Mouse (Mus musculus): ENCODE results near the gene Zscan12. TPM values are rescaled to one million over a fixed set of nuclear protein-coding genes. Genes with fewer than 3 reads are reported as not detected.
"Not testable (repeated sequence)": the region's sequence is repeated elsewhere in the genome, so short reads cannot be mapped to it uniquely, and the experiment has no call there.

Zscan12 gene
- polyA plus RNA-seq, 1 experiment from 2014 or later = 16.4 TPM

DNA sequence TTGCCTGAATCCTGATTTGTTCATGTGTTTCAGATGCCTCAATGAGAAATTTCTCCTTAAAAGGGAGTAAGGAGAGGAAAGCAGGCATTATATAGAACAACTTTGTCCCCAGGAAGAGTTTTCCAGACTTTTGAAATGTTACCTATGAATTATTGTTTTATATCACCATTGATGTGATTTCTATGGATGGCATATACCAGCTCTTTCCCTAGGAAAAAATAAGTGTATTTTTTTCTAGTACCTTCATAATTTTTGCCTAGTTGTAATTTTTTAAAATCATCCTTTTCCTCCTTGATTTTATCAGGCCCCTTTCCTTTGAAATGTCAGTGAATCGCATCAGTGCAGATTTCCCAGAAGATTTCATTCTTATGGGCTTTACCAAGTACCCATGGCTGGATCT lies 16.0 kb upstream of the Zscan12 start, which contains the start of gene Olfr1367:
Olfr1367 (plus strand) TSS at position 301 of the 400 bp plus-strand sequence.
- H3K36me3 ChIP-seq = no peaks in the 10 kb centered on the region
- ATAC-seq (ENCODE audit: insufficient number of reproducible peaks, insufficient read depth, low FRiP score, low TSS enrichment, low read depth) = no peak
- H3K4me3 ChIP-seq (replicated peaks) = no peak within 1 kb of the TSS
- H3K4me2 ChIP-seq = no peak within 1 kb of the TSS
- no peak within 1 kb of the TSS for H3K27ac ChIP-seq
- no peaks in the 10 kb centered on the region for H3K4me1 ChIP-seq (replicated peaks)
- H3K9me3 ChIP-seq = no peaks in the 10 kb centered on the region
- 100% methylated on average over 1 of the region's 1 CpGs for whole genome bisulfite sequencing
- no peak within 1 kb of the TSS for H3K9ac ChIP-seq (replicated peaks)
- H3K27me3 ChIP-seq = no peaks in the 10 kb centered on the region

DNA sequence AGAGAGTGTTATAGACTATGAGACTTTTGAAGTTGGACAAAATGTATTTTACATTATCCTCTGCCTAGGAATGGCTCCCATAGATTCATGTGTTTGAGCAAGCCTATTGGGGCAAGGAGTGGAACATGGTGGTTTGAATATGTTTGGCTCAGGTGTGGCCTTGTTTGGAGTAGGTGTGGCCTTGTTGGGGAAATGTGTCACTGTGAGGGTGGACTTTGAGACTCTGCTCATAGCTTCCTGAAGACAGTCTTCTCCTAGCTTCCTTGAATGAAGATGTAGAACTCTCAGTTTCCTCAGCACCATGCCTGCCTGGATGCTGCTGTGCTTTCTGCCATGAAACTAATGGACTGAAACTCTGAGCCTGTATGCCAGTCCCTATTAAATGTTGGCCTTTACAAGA lies 12.0 kb upstream of the Zscan12 start:
- Histone ChIP-seq H3K4me3 (replicated peaks) (no peak overlapping the region), H3K9me3 (no peaks in the 10 kb centered on the region), H3K4me1 (replicated peaks) (no peaks in the 10 kb centered on the region), H3K27ac (no peak overlapping the region), H3K9ac (replicated peaks) (no peak overlapping the region), H3K36me3 (no peaks in the 10 kb centered on the region), H3K4me2 (no peak overlapping the region), H3K27me3 (peaks cover 3% of the 10 kb centered on the region; the same call in 1 of the 2 replicates)
- no peak for ATAC-seq (ENCODE audit: insufficient number of reproducible peaks, insufficient read depth, low FRiP score, low TSS enrichment, low read depth)

DNA sequence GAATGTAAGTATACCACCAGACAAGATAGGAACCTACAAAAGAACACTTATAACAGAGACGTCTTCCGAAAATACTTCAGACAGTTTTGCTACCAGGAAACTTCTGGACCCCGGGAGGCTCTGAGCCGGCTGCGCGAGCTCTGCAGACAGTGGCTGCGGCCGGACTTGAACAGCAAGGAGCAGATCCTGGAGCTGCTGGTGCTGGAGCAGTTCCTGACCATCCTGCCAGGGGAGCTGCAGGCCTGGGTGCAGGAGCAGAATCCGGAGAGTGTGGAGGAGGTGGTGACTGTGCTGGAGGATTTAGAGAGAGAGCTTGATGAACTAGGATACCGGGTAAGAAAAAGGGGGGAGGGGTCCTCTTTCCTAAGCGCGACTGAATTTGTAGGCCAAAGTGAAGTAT lies 1.1 kb downstream of the Zscan12 start:
- Histone ChIP-seq H3K4me1 (replicated peaks) (peaks cover 15% of the 10 kb centered on the region), H3K4me3 (replicated peaks) (peak overlapping the region; percentile 80), H3K9me3 (no peaks in the 10 kb centered on the region), H3K27ac (no peak overlapping the region), H3K36me3 (peaks cover 25% of the 10 kb centered on the region), H3K9ac (replicated peaks) (peak overlapping the region; percentile 94), H3K27me3 (no peaks in the 10 kb centered on the region), H3K4me2 (peak overlapping the region; percentile 64)
- WGBS = 72% methylated on average over 12 of the region's 12 CpGs
- ATAC-seq (ENCODE audit: insufficient number of reproducible peaks, insufficient read depth, low FRiP score, low TSS enrichment, low read depth) = no peak

DNA sequence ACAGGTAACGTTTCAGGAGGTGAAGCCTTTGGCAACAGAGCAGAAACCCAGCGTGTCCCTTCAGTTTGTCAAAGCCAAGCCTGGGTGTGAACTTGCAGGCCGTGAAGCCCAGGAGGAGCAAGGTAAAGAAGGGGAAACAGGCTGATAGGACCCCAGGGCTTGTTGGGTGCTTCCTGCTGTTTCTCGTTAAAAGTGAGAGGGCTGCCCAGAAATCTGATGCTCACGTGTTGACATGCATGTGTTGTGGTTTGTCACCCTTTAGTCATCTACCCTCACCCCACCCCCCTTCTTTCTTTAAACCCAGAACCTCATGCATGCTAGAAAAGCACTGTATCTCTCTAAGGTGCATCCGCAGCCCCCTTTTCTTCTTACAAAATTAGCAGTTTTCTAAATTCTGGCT lies 4.0 kb downstream of the Zscan12 start:
- Histone ChIP-seq H3K27me3 (no peaks in the 10 kb centered on the region), H3K27ac (no peak overlapping the region), H3K4me3 (replicated peaks) (no peak overlapping the region), H3K9me3 (no peaks in the 10 kb centered on the region), H3K9ac (replicated peaks) (no peak overlapping the region), H3K4me1 (replicated peaks) (peaks cover 15% of the 10 kb centered on the region), H3K36me3 (peaks cover 53% of the 10 kb centered on the region), H3K4me2 (no peak overlapping the region)
- no peak for ATAC-seq (ENCODE audit: insufficient number of reproducible peaks, insufficient read depth, low FRiP score, low TSS enrichment, low read depth)
- 68% methylated on average over 6 of the region's 6 CpGs for WGBS

DNA sequence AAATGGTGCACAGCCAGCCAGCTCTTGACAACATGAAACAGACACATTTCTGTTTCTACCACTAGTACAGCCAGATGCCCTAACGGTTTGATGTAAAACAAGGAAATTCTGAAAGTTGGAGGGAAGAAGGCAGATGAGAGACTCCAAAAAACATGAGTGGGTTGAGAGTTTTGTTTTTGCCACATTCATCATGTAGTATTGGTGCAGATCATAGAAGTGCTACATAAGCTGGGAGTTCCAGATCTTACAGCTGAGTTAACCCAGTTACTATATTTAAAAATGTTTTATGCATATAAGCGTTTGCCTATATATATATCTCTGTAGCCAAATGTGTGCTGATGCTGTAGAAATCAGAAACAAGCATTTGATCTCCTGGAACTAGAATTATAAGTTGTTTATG lies 10.1 kb downstream of the Zscan12 start:
- 87% methylated on average over 2 of the region's 2 CpGs for WGBS
- no peak overlapping the region for H3K4me3 ChIP-seq (replicated peaks)
- H3K9me3 ChIP-seq = no peaks in the 10 kb centered on the region
- ATAC-seq (ENCODE audit: insufficient number of reproducible peaks, insufficient read depth, low FRiP score, low TSS enrichment, low read depth) = no peak
- H3K4me2 ChIP-seq = no peak overlapping the region
- no peak overlapping the region for H3K27ac ChIP-seq
- no peak overlapping the region for H3K9ac ChIP-seq (replicated peaks)
- H3K36me3 ChIP-seq = peaks cover 45% of the 10 kb centered on the region
- no peaks in the 10 kb centered on the region for H3K27me3 ChIP-seq
- no peaks in the 10 kb centered on the region for H3K4me1 ChIP-seq (replicated peaks)

DNA sequence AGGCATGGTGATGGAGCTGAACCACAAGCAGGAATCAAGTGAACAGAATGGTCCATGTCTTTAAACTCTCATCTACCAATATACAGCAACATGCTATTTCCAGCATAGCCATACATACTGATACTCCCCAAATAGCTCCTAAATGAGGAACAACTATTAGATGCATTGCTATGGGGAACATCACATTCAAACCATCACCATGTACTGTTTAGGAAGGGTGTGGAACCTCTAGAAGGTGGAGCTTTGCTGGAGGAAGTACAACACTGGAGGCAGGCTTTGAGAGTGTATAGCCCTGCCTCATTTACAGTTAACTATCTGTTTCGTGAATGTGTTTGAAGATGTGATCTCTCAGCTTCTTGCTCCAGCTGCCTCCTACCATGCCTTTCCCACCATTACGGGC lies 15.2 kb downstream of the Zscan12 start:
- Histone ChIP-seq H3K9ac (replicated peaks) (no peak overlapping the region), H3K36me3 (0 out of 2 replicates have a peak, but pooled peaks cover 4% of the 10 kb centered on the region), H3K4me1 (replicated peaks) (no peaks in the 10 kb centered on the region), H3K4me3 (replicated peaks) (no peak overlapping the region), H3K27me3 (no peaks in the 10 kb centered on the region), H3K9me3 (no peaks in the 10 kb centered on the region), H3K4me2 (no peak overlapping the region), H3K27ac (no peak overlapping the region)
- 79% methylated on average over 2 of the region's 2 CpGs for WGBS
- no peak for ATAC-seq (ENCODE audit: insufficient number of reproducible peaks, insufficient read depth, low FRiP score, low TSS enrichment, low read depth)

DNA sequence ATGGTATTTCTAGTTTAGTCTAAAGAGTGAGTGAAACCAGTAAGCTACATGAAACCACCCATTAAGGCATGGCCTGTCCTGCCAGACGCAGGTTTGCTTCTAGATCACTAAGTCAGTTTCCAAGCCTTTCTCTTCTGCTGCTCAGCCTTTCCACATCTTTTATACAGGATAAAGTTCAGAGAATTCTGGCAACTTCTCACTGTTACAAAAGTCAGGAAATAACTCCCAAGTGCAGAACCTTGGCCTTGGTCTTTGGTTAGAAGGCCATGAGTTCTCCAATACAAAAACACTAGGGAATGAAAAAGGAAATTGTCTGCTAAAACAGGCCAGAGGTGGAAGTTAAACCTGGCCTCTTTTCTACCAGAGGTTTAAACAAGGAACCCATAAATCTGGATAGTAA lies 32.6 kb downstream of the Zscan12 start:
- H3K36me3 ChIP-seq = peaks cover 82% of the 10 kb centered on the region
- no peaks in the 10 kb centered on the region for H3K27me3 ChIP-seq
- 93% methylated on average over 1 of the region's 1 CpGs for WGBS
- no peak overlapping the region for H3K4me3 ChIP-seq (replicated peaks)
- no peak overlapping the region for H3K9ac ChIP-seq (replicated peaks)
- no peaks in the 10 kb centered on the region for H3K9me3 ChIP-seq
- H3K27ac ChIP-seq = no peak overlapping the region
- ATAC-seq (ENCODE audit: insufficient number of reproducible peaks, insufficient read depth, low FRiP score, low TSS enrichment, low read depth) = no peak
- H3K4me1 ChIP-seq (replicated peaks) = no peaks in the 10 kb centered on the region
- no peak overlapping the region for H3K4me2 ChIP-seq

DNA sequence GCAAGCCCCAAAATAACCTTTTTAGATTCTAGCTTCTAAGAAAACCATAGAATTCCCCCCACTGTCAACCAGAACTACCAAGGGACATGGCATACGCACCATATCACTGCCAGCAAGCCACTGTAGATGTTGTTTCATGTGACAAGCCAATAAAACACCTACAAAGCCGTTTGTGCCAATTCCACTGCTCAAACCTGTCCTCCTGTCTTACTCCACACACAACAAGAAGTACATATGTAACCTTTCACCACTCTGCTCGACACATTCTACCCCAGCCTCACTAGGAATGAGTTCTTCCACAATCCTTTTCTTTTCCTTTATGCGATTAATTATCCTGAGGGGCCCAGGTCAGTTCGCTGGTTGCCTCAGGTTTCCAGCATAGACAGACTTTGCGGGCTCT lies 33.0 kb downstream of the Zscan12 start:
- H3K9ac ChIP-seq (replicated peaks) = no peak overlapping the region
- no peak overlapping the region for H3K4me2 ChIP-seq
- no peak overlapping the region for H3K27ac ChIP-seq
- H3K36me3 ChIP-seq = peaks cover 80% of the 10 kb centered on the region
- H3K4me3 ChIP-seq (replicated peaks) = no peak overlapping the region
- no peaks in the 10 kb centered on the region for H3K27me3 ChIP-seq
- no peaks in the 10 kb centered on the region for H3K9me3 ChIP-seq
- ATAC-seq (ENCODE audit: insufficient number of reproducible peaks, insufficient read depth, low FRiP score, low TSS enrichment, low read depth) = no peak
- no peaks in the 10 kb centered on the region for H3K4me1 ChIP-seq (replicated peaks)
- WGBS = 93% methylated on average over 6 of the region's 6 CpGs

DNA sequence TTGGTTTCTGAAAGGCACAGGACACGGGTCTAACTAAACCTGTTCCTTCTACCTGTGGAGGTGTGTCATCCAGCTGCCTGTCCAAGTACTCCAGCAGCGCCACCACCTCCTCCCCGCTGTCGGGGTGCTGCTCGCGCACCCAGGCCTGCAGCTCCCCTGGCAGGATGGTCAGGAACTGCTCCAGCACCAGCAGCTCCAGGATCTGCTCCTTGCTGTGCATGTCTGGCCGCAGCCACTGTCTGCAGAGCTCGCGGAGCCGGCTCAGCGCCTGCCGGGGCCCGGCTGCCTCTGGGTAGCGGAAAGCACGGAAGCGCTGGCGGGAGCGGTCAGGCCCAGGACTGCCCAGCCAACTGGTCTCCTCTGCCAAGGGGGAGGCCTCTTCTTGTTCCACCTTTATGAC lies 33.4 kb downstream of the Zscan12 start:
- H3K27me3 ChIP-seq; H3K9ac ChIP-seq (replicated peaks); H3K4me2 ChIP-seq; H3K4me1 ChIP-seq (replicated peaks); H3K4me3 ChIP-seq (replicated peaks); H3K9me3 ChIP-seq; ATAC-seq (ENCODE audit: insufficient number of reproducible peaks, insufficient read depth, low FRiP score, low TSS enrichment, low read depth); H3K27ac ChIP-seq: not testable (repeated sequence)
- 93% methylated on average over 18 of the region's 18 CpGs for WGBS
- H3K36me3 ChIP-seq = peaks cover 76% of the 10 kb centered on the region

DNA sequence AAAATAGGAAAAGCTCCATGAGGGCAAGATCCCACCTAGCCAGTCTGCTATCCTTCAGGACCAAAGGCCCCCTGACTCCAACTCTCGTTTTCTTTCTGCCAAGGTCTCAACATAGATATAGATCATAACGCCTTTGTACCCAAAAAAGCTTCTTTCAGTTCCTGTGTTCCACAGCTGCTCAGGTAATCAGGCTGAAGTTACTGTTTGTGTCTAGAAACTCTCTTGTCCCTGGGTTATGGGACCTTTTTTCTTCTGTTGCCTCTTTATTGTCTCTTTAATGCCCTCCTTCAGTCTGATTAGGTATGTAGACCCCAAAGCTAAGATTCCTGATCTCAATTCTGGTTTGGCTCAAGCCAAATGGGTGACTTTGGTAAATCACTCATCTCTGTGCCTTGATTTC lies 34.9 kb downstream of the Zscan12 start:
- WGBS = 88% methylated on average over 2 of the region's 2 CpGs
- H3K4me2 ChIP-seq = no peak overlapping the region
- ATAC-seq (ENCODE audit: insufficient number of reproducible peaks, insufficient read depth, low FRiP score, low TSS enrichment, low read depth) = no peak
- no peaks in the 10 kb centered on the region for H3K27me3 ChIP-seq
- no peaks in the 10 kb centered on the region for H3K9me3 ChIP-seq
- peaks cover 61% of the 10 kb centered on the region for H3K36me3 ChIP-seq
- H3K4me1 ChIP-seq (replicated peaks) = peaks cover 9% of the 10 kb centered on the region
- H3K4me3 ChIP-seq (replicated peaks) = no peak overlapping the region
- no peak overlapping the region for H3K9ac ChIP-seq (replicated peaks)
- no peak overlapping the region for H3K27ac ChIP-seq

DNA sequence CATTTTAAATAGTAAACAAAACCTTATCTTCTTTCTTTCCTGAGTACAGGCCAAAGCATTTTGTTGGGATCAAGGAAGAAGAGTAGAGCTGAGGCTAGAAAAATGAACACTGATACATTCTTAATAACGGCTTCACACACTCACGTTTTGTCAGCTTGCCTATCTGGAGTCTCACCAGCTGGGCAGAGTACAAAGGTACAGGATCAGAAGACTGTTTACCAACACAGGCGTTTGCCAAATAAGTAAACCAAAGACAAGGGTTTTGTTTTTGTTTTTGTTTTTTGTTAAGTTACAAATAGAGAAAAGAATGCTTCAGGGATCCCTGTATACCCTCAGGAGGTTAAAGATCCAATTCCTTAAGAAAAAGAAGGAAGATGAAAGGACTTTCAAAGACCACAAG lies 38.5 kb downstream of the Zscan12 start:
- Histone ChIP-seq H3K27me3 (no peaks in the 10 kb centered on the region), H3K4me2 (peak overlapping the region; percentile 76), H3K9me3 (no peaks in the 10 kb centered on the region), H3K36me3 (peaks cover 28% of the 10 kb centered on the region), H3K9ac (replicated peaks) (no peak overlapping the region), H3K4me3 (replicated peaks) (peak overlapping the region; percentile 81), H3K4me1 (replicated peaks) (peaks cover 9% of the 10 kb centered on the region), H3K27ac (no peak overlapping the region)
- no peak for ATAC-seq (ENCODE audit: insufficient number of reproducible peaks, insufficient read depth, low FRiP score, low TSS enrichment, low read depth)
- WGBS = 77% methylated on average over 3 of the region's 3 CpGs

DNA sequence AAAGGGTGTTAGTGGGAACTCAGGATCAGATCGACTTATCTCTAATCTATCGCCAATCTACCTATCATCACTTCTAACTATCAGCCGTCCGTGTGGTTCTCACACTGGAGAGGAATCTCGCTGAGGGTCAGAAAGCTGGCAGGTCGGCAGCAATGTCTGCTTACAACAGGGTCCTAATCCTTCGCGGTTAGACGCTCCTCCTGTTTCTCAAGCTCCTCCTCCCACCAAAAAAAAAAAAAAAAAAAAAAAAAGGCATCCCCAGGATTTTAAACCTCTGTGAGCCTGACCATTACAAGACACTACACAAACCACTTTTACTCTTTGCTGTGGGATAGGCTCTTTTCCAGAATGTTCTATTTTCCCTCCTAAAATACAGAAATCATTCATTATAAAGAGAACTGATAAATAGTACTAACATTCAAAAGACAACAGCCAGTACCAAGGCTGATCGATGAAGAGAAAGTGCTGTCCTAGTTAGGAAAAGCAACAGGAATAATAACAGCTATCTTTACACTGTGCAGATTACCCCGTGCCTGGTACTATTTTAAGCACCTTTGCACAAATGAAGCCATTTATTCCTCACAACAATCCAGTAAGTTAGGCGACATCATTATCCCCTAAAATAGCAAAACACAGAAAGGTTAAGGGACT lies 39.1 kb downstream of the Zscan12 start:
- Histone ChIP-seq H3K4me3 (replicated peaks) (peak overlapping the region; percentile 81), H3K27me3 (no peaks in the 10 kb centered on the region), H3K9ac (replicated peaks) (peak overlapping the region; percentile 81), H3K27ac (peak overlapping the region; percentile 76), H3K4me1 (replicated peaks) (peaks cover 9% of the 10 kb centered on the region), H3K36me3 (peaks cover 22% of the 10 kb centered on the region), H3K9me3 (no peaks in the 10 kb centered on the region), H3K4me2 (peak overlapping the region; percentile 76)
- peak; percentile 50 for ATAC-seq (ENCODE audit: insufficient number of reproducible peaks, insufficient read depth, low FRiP score, low TSS enrichment, low read depth)
- WGBS = 15% methylated on average over 12 of the region's 12 CpGs

All from limb, embryonic 12.5 days (tissue).